Mouse (Mus musculus): ENCODE data around the gene Cadm2.

Gene Cadm2

GRCm38 (mm10) chr16:66955876-66956275, 664.8 kb downstream of the Cadm2 start:
- no peak for DNase-seq (ENCODE audit: low read depth)

GRCm38 (mm10) chr16:66936332-66936731, 684.4 kb downstream of the Cadm2 start:
- no peak for DNase-seq (ENCODE audit: low read depth)

GRCm38 (mm10) chr16:66925517-66925916, 695.2 kb downstream of the Cadm2 start:
- no peak for DNase-seq (ENCODE audit: low read depth)

- no peak for DNase-seq (ENCODE audit: low read depth)
Measured at GRCm38 (mm10) chr16:66922753-66923152, 698.0 kb downstream of the Cadm2 start.

GRCm38 (mm10) chr16:66921414-66921915, 699.2 kb downstream of the Cadm2 start:
- DNase-seq (ENCODE audit: low read depth), result peak; percentile 16

GRCm38 (mm10) chr16:66919889-66920402, 700.8 kb downstream of the Cadm2 start:
- no peak for DNase-seq (ENCODE audit: low read depth)

GRCm38 (mm10) chr16:66901801-66902200, 718.9 kb downstream of the Cadm2 start:
- DNase-seq (ENCODE audit: low read depth), result no peak

GRCm38 (mm10) chr16:66900664-66901063, 720.0 kb downstream of the Cadm2 start:
- peak; percentile 94 for DNase-seq (ENCODE audit: low read depth)

GRCm38 (mm10) chr16:66892359-66892758, 728.3 kb downstream of the Cadm2 start:
- no peak for DNase-seq (ENCODE audit: low read depth)

- no peak for DNase-seq (ENCODE audit: low read depth)
Measured at GRCm38 (mm10) chr16:66891559-66892247, 729.0 kb downstream of the Cadm2 start.

- DNase-seq (ENCODE audit: low read depth), result no peak
Measured at GRCm38 (mm10) chr16:66889907-66890306, 730.8 kb downstream of the Cadm2 start.

GRCm38 (mm10) chr16:66882597-66882996, 738.1 kb downstream of the Cadm2 start:
- DNase-seq (ENCODE audit: low read depth), result peak; percentile 62

- no peak for DNase-seq (ENCODE audit: low read depth)
Measured at GRCm38 (mm10) chr16:66871201-66871600, 749.5 kb downstream of the Cadm2 start.

- no peak for DNase-seq (ENCODE audit: low read depth)
Measured at GRCm38 (mm10) chr16:66851047-66851446, 769.7 kb downstream of the Cadm2 start.

- DNase-seq (ENCODE audit: low read depth), result no peak
Measured at GRCm38 (mm10) chr16:66824866-66825265, 795.8 kb downstream of the Cadm2 start.

- no peak for DNase-seq (ENCODE audit: low read depth)
Measured at GRCm38 (mm10) chr16:66811495-66811894, 809.2 kb downstream of the Cadm2 start.

- no peak for DNase-seq (ENCODE audit: low read depth)
Measured at GRCm38 (mm10) chr16:66798204-66798603, 822.5 kb downstream of the Cadm2 start.

- no peak for DNase-seq (ENCODE audit: low read depth)
Measured at GRCm38 (mm10) chr16:66793067-66793466, 827.6 kb downstream of the Cadm2 start.

- DNase-seq (ENCODE audit: low read depth), result no peak
Measured at GRCm38 (mm10) chr16:66771883-66772282, 848.8 kb downstream of the Cadm2 start.

GRCm38 (mm10) chr16:66769545-66769944, 851.2 kb downstream of the Cadm2 start:
- no peak for DNase-seq (ENCODE audit: low read depth)

- no peak for DNase-seq (ENCODE audit: low read depth)
Measured at GRCm38 (mm10) chr16:66768684-66769389, 851.9 kb downstream of the Cadm2 start.

GRCm38 (mm10) chr16:66761546-66762473, 858.9 kb downstream of the Cadm2 start:
- DNase-seq (ENCODE audit: low read depth), result no peak
